Mouse (Mus musculus): ENCODE measurements around the gene Atp6v1a. TPM values are rescaled to one million over a fixed set of nuclear protein-coding genes. Genes with fewer than 3 reads are reported as not detected.

The Atp6v1a gene
- total RNA-seq (2021) (100 to 1,000 TPM; 140 to 162 TPM), polyA plus RNA-seq (2012; rRNA removed) (10.5 and 12.9 TPM in 2 replicates)
- long read RNA-seq, full-length matches to known transcripts, result 124 of 144 reads
- long read RNA-seq, partial matches to known transcripts, result 11 of 144 reads
- long read RNA-seq, other reads (novel, unspliced or antisense), result 9 of 144 reads

DNA sequence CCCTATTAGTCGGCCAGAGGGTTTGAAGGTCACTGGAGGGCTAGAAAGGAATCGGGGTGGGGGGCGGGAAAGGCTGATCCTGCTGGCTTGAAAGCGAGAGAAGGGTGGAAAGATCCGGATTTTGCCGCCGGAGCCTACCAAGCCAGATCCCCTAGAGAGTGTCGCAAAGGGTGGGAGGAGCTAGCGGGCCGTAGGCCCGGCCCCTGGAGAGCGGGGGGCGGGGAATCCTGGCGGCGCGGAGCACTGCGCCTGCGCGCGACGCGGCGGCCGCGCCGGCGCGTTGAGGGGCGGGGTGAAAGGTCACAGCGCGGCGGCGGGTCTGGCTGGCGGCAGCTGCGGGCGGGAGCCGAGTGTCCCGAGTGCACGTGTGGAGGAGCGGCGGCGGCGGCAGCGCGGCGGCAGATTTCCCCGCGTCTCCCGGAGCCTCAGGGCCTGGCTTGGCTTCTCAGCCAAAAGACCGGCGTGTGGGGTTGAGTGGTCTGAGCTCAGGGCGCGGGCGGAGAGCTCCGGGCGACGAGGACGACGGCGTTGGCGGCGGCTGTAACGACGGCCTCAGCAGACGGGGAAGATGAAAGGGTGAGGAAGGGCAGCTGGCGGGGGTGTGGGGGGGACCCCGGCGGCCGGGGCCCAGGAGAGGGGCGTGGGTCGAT, at the start of gene Atp6v1a, which contains the start of gene Naa50:
Atp6v1a (minus strand) TSS at position 170 of the 650 bp plus-strand sequence.
Naa50 (plus strand) TSS at position 295 of the 650 bp plus-strand sequence.
- DNase-seq, result peak; percentile 96

- DNase-seq, result no peak
Measured at GRCm38 (mm10) chr16:44188766-44189165, 49.3 kb upstream of the Atp6v1a start.

GRCm38 (mm10) chr16:44187172-44187571, 47.7 kb upstream of the Atp6v1a start:
- no peak for DNase-seq

- no peak for DNase-seq
Measured at GRCm38 (mm10) chr16:44184769-44185168, 45.3 kb upstream of the Atp6v1a start.

- no peak for DNase-seq
Measured at GRCm38 (mm10) chr16:44182597-44182996, 43.1 kb upstream of the Atp6v1a start.

- no peak for DNase-seq
Measured at GRCm38 (mm10) chr16:44178555-44178954, 39.0 kb upstream of the Atp6v1a start.

- DNase-seq, result no peak
Measured at GRCm38 (mm10) chr16:44176511-44176910, 37.0 kb upstream of the Atp6v1a start.

DNA sequence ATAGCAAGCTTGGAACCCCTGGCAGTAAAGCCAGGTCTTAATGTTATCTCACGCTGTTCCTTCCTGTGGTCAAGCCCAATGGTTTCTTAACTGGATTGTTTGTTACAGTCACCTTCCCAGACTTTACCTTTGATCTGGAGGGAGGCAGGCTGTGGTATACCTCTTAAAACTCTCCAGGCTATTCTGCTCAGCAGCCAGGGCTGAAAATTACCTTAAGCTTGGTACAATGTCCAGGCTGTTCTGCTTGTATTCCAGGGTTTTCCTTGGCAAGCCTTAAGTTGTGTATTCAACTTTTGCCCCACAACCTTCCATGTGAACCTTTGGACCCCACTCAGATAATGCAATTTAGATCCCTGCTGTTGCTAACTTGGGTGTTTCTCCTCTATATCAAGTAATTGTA, 35.5 kb upstream of the Atp6v1a start:
- DNase-seq, result no peak

GRCm38 (mm10) chr16:44173966-44174530, 34.5 kb upstream of the Atp6v1a start:
- DNase-seq, result no peak

GRCm38 (mm10) chr16:44173155-44173941, 33.8 kb upstream of the Atp6v1a start, which contains the start of gene Usf3:
Gene Usf3 (plus strand): TSS chr16:44173246.
- DNase-seq, result peak; percentile 83

DNA sequence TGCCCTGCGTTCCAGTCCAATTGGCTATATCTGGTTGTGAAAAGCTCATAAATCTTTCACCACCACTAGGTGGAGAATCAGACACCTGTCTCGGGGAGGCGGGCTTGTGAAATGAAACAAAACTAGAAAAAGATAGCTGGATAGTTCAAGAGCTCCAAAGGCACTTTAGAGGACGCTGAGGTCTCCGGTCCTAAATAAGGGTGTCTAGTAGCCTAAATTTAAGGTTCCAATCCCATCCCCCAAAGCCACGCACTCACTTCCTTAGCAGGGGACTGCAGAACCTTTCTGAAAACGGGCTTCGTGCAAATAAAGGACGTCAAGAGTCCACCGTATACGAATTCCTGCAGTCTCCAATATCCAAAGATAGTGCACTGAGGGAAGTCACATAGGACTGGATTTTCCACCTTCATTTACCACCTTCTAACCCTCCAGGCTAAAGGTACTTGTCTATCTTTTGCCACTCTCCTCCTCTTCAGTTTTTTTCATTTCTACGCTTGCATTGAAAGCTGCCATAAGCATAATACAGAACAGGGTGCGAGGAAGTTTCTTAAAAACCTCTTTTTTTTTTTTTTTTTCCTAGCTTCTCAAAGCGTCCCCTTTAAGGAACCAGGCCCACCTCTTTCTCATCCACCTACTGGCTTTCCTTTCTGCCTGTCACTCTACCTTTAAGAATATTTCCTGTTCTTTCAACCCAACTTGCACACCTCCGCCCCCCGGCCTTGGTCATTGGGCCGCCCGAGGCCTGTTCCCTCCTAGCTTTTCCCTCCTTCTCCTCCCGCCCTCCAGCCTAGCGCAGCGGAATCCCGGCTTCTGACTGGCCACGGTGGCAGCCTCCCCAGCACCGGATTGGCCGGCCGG, 33.0 kb upstream of the Atp6v1a start:
- DNase-seq, result peak; percentile 100

DNA sequence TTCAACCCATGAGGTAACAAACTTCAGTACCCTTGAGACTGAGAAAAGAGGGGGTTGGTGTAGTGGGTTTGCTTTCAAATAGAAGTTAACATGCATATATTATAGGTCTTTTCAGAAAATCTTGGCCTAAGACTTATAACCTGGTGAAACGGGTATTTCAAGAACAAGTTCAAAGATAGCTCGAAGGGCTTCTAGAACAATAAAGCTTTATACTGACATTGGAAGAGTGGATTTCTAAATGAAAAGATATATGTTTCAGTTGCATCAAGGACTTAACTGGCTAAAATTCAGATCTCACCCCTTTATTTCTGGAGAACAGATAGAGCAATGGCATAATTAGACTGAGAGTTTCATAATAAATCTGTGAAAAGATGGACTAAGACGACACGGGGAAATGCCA, 29.5 kb upstream of the Atp6v1a start:
- DNase-seq, result no peak

GRCm38 (mm10) chr16:44165182-44165581, 25.7 kb upstream of the Atp6v1a start:
- no peak for DNase-seq

DNA sequence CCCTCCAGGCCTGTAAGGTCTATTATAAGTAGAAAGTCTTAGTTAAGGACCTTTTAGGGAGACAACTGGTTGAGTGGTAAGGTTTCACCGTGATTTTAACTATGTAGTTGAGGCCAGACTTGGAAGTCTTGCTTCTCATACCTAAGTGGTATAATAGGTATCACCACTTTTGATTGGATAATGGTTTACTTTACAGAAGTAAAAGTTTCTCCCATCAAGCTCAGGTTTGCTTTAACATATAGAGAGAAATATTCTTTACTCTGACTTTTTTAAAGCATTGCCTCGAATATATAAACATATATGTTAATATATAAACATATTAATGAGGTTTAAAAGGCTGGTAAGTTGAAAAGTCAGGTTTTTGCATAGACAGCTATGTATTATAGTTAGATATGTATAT, 24.3 kb upstream of the Atp6v1a start:
- DNase-seq, result no peak

GRCm38 (mm10) chr16:44159325-44159724, 19.8 kb upstream of the Atp6v1a start:
- no peak for DNase-seq

GRCm38 (mm10) chr16:44154497-44155057, 15.1 kb upstream of the Atp6v1a start:
- DNase-seq, result no peak

- no peak for DNase-seq
Measured at GRCm38 (mm10) chr16:44149002-44149767, 9.7 kb upstream of the Atp6v1a start.

GRCm38 (mm10) chr16:44141483-44141882, 2.0 kb upstream of the Atp6v1a start:
- no peak for DNase-seq

DNA sequence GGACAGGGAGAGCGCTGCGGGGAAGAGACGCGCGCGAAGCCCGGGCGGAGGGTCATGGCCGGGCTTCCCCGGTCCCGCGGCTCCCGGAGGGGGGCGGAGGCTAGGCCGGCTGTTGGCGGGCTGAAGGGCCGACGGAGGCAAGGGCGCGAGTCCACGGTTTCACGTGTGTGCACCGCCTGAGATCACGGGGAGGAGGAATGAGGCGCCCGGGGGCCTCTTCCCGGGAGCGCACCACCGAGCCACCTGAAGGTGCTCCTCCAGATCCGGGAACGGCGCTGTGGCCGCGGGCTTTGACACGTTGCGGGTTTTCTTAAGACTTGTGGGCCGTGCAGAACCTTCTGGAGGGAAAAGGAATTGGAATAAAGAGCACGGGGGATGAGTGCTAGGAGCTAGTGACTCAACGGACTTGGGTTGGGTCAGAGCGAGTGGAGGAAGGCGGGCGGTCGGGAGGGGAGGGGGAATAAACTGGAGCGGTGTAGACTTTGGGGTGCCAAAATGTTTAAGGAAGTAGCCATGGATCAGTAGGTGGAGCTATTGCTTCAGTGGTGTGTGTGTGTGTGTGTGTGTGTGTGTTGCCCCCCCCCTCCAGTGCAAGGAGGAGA, 782 bp upstream of the Atp6v1a start:
- DNase-seq, result peak; percentile 91

- DNase-seq, result peak; percentile 92
Measured at GRCm38 (mm10) chr16:44138979-44139535, 448 bp downstream of the Atp6v1a start.
